Mouse (Mus musculus) forebrain, embryonic 16.5 days (tissue): ENCODE measurements around the gene Pnpla7. TPM values are rescaled to one million over a fixed set of nuclear protein-coding genes. Genes with fewer than 3 reads are reported as not detected.

ENCODE experiments used
- ATAC-seq: fragments of 200-750 bp; cut with Nextera tagmentation; 2 replicates; pipeline ENCODE4 v1.8.0; 2017; ENCODE audit warnings: mild to moderate bottlenecking, moderate library complexity
- H3K27ac ChIP-seq: fragments of 300-500 bp; sonication (generic); 2 replicates; pipeline ENCODE4 v1.5.1; 2014; ENCODE audit warnings: low read length, control low read depth
- H3K27me3 ChIP-seq: fragments of 300-500 bp; sonication (generic); replicated peaks from 2 replicates; pipeline ENCODE4 v1.6.1; 2014; ENCODE audit warnings: low read length; ENCODE audit not compliant: control insufficient read depth, insufficient read depth
- H3K36me3 ChIP-seq: fragments of 300-500 bp; sonication (generic); 2 replicates; pipeline ENCODE4 v1.6.1; 2014; ENCODE audit not compliant: control insufficient read depth, insufficient read depth
- H3K4me1 ChIP-seq: fragments of 300-500 bp; sonication (generic); replicated peaks from 2 replicates; pipeline ENCODE4 v1.6.1; 2014; ENCODE audit warnings: low read length; ENCODE audit not compliant: control insufficient read depth, insufficient read depth
- H3K4me2 ChIP-seq: fragments of 300-500 bp; sonication (generic); 2 replicates; pipeline ENCODE4 v1.6.1; 2014; ENCODE audit warnings: mild to moderate bottlenecking, low read length, control low read depth
- H3K4me3 ChIP-seq: fragments of 300-500 bp; sonication (generic); replicated peaks from 2 replicates; pipeline ENCODE4 v1.5.1; 2014; ENCODE audit warnings: mild to moderate bottlenecking, low read length, control low read depth
- H3K9ac ChIP-seq: fragments of 300-500 bp; sonication (generic); replicated peaks from 2 replicates; pipeline ENCODE4 v1.6.1; 2014; ENCODE audit warnings: low read depth, low read length, control low read depth
- H3K9me3 ChIP-seq: fragments of 300-500 bp; sonication (generic); 2 replicates; pipeline ENCODE4 v1.6.1; 2016; ENCODE audit warnings: low read length; ENCODE audit not compliant: control insufficient read depth
- WGBS: fragments of 180-500 bp; shearing (Covaris S2); extraction: QIAGEN DNeasy Blood & Tissue Kit; methylation state at CpG from one replicate; pipeline ENCODE4 v1.1.7; 2014; 5-methylcytosine and 5-hydroxymethylcytosine counted together
- microRNA-seq: library from miRNA; unstranded; fragments of <30 nt; microRNA quantifications from one replicate; pipeline ENCODE4, GENCODE M21; 2017
- polyA plus RNA-seq: library from polyadenylated mRNA; unstranded; fragments of >200 nt; fragmentation: Nextera tagmentation; extraction: Ambion mirVana; gene quantifications from 2 replicates; pipeline ENCODE4 v1.2.1, GENCODE M21; 2015

The Pnpla7 gene
- polyA plus RNA-seq, 1 experiment from 2014 or later, result 4.5 TPM

DNA sequence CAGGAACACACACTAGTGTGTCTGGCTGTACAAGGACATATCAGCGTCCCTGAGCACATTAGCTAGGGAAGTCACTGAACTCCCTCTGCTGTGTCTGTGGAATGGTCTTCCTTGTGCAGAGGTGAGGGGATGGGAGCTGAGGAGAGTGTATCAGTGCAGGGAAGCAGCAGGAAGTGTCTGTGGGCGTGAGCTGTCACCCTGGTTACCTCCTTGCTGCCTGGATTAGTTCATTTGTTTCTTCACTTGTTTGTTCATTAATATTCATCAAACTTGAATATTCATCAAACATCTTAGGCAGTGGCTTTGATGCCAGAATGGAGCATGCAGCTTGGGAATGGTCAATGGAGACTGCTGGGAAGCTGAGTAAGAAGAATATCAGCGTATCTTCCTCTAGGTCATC lies 123.9 kb downstream of the Pnpla7 start:
- Histone ChIP-seq H3K9me3 (no peaks in the 10 kb centered on the region), H3K4me2 (no peak overlapping the region), H3K27ac (no peak overlapping the region), H3K9ac (no peak overlapping the region), H3K4me3 (no peak overlapping the region), H3K27me3 (no peaks in the 10 kb centered on the region), H3K4me1 (peaks cover 12% of the 10 kb centered on the region), H3K36me3 (no peaks in the 10 kb centered on the region)
- ATAC-seq, result peak; percentile 71
- 39% methylated on average over 3 of the region's 3 CpGs for WGBS

Small RNA genes lying within 50 kb of the gene (microRNA-seq; reads per million reads assigned to microRNA genes)
- gene Gm22875 (not detected), gene Gm24328 (not detected), gene Mir7664 (not detected)

Other genes starting within 250 kb of the Pnpla7 start
- 8.7 and 10.1 TPM in 2 replicates for gene Cacna1b, start 212.9 kb upstream of the Pnpla7 start, polyA plus RNA-seq
- 125 and 132 TPM in 2 replicates for gene Ehmt1, start 56.4 kb upstream of the Pnpla7 start, polyA plus RNA-seq
- gene Arrdc1, start 40.8 kb upstream of the Pnpla7 start, polyA plus RNA-seq, result 31.7 and 40.9 TPM in 2 replicates
- gene Zmynd19, start 26.2 kb upstream of the Pnpla7 start, polyA plus RNA-seq, result 16.7 and 20.8 TPM in 2 replicates
- 41.5 and 44.9 TPM in 2 replicates for gene Dph7, start 13.6 kb upstream of the Pnpla7 start, polyA plus RNA-seq
- gene Mrpl41, start 935 bp upstream of the Pnpla7 start, polyA plus RNA-seq, result 143 and 150 TPM in 2 replicates
- gene Nsmf, start 78.3 kb downstream of the Pnpla7 start, polyA plus RNA-seq, result 186 and 223 TPM in 2 replicates
- not detected in 2 replicates for gene Entpd8, start 104.3 kb downstream of the Pnpla7 start, polyA plus RNA-seq
- not detected in 2 replicates for gene Noxa1, start 119.1 kb downstream of the Pnpla7 start, polyA plus RNA-seq
- 15.8 and 22.0 TPM in 2 replicates for gene Nrarp, start 204.7 kb downstream of the Pnpla7 start, polyA plus RNA-seq
- gene Tor4a, start 220.9 kb downstream of the Pnpla7 start, polyA plus RNA-seq, result 0.85 and 1.6 TPM in 2 replicates
- 91.7 and 101 TPM in 2 replicates for gene Nelfb, start 235.5 kb downstream of the Pnpla7 start, polyA plus RNA-seq
- not detected in 2 replicates for gene Stpg3, start 238.6 kb downstream of the Pnpla7 start, polyA plus RNA-seq
- gene Fam166a, start 242.7 kb downstream of the Pnpla7 start, polyA plus RNA-seq, result not detected in 2 replicates
- 394 TPM in 2 replicates for gene Tubb4b, start 248.7 kb downstream of the Pnpla7 start, polyA plus RNA-seq